Mouse (Mus musculus): ENCODE measurements around the gene Ehbp1l1. TPM values are rescaled to one million over a fixed set of nuclear protein-coding genes. Genes with fewer than 3 reads are reported as not detected.

Gene Ehbp1l1
- total and polyA plus RNA-seq, 3 experiments: 30.4 to 62.6 (median 57.0) TPM

- Histone ChIP-seq H3K9ac (ENCODE audit: insufficient read depth, low read depth) (no peak overlapping the region), H3K79me2 (replicated peaks; ENCODE audit: control insufficient read depth, extremely low read depth, insufficient read depth, poor library complexity, severe bottlenecking) (no peaks in the 10 kb centered on the region), H3K4me2 (ENCODE audit: insufficient read depth, low read depth, poor library complexity, severe bottlenecking) (no peak overlapping the region), H3K4me3 (replicated peaks in 1 of 3; ENCODE audit: low read depth in 2 of 3, low read length in 2 of 3, poor library complexity in 1 of 3) (no peak overlapping the region), H3K27me3 (replicated peaks) (peaks cover 18% of the 10 kb centered on the region), H3K9me3 (replicated peaks; ENCODE audit: low read length) (no peaks in the 10 kb centered on the region), H3K36me3 (replicated peaks in 1 of 2; ENCODE audit: control insufficient read depth in 1 of 2, insufficient read depth in 1 of 2, low read length in 1 of 2) (peaks cover 46 to 51% of the 10 kb centered on the region in 2 experiments), H3K4me1 (ENCODE audit: control insufficient read depth in 1 of 2, insufficient read depth in 2 of 2) (peaks cover 2 to 11% of the 10 kb centered on the region in 2 experiments; a peak in 1 of 4 replicates), H3K27ac (ENCODE audit: insufficient read depth, low read depth) (no peak overlapping the region)
- DNase-seq (ENCODE audit: extremely low read depth): no peak
- dilution Hi-C loops (cut with MboI; ENCODE audit: extremely low pct_ligation_motif_present, extremely low pct_unique_long_range_greater_than_20kb, low sequenced_read_pairs): no loop called here
- no peak for TF ChIP-seq CHD2 (IDR thresholded peaks at IDR 0.05; ENCODE audit: low read length)
- TF ChIP-seq ZC3H11A (IDR thresholded peaks at IDR 0.05; ENCODE audit: low read depth, low read length): no peak
- no peak for TF ChIP-seq USF2 (conservative IDR thresholded peaks at IDR 0.05; ENCODE audit: low read depth, low read length)
- TF ChIP-seq PAX5 (IDR thresholded peaks at IDR 0.05; ENCODE audit: low read length): no peak
- no peak for TF ChIP-seq MEF2A (IDR thresholded peaks at IDR 0.05; ENCODE audit: borderline replicate concordance, low read depth, low read length)
- no peak for TF ChIP-seq SIN3A (IDR thresholded peaks at IDR 0.05; ENCODE audit: low read length)
- TF ChIP-seq RAD21 (IDR thresholded peaks at IDR 0.05; ENCODE audit: low read depth, low read length): no peak
- no peak for TF ChIP-seq EP300 (IDR thresholded peaks at IDR 0.05; ENCODE audit: low read length)
- TF ChIP-seq KAT2A (IDR thresholded peaks at IDR 0.05; ENCODE audit: insufficient replicate concordance, low read length): no peak
- TF ChIP-seq GABPA (IDR thresholded peaks at IDR 0.05; ENCODE audit: insufficient replicate concordance, low read depth, low read length): no peak
- TF ChIP-seq MYC (IDR thresholded peaks at IDR 0.05; ENCODE audit: low read depth, low read length): no peak
- TF ChIP-seq SMC3 (IDR thresholded peaks at IDR 0.05; ENCODE audit: low read depth, low read length): no peak
- no peak for TF ChIP-seq E2F4 (IDR thresholded peaks at IDR 0.05; ENCODE audit: insufficient replicate concordance, low read depth, low read length)
- TF ChIP-seq TBP (conservative IDR thresholded peaks at IDR 0.05; ENCODE audit: low read depth, low read length): no peak
- TF ChIP-seq JUND (conservative IDR thresholded peaks at IDR 0.05; ENCODE audit: low read depth, low read length): no peak
- no peak for TF ChIP-seq ETS1 (conservative IDR thresholded peaks at IDR 0.05; ENCODE audit: low read depth, low read length)
- no peak for TF ChIP-seq POLR2AphosphoS2 (IDR thresholded peaks at IDR 0.05; ENCODE audit: low read depth, low read length)
- in situ Hi-C loops (cut with MboI; ENCODE audit: low pct_ligation_motif_present, low pct_unique_long_range_greater_than_20kb, low sequenced_read_pairs): no loop called here
Observed at GRCm38 (mm10) chr19:5756321-5756985, 30.3 kb upstream of the Ehbp1l1 start.

- no peak for DNase-seq (ENCODE audit: extremely low read depth)
- peaks cover 56% of the 10 kb centered on the region for H3K27me3 ChIP-seq (replicated peaks)
Observed at GRCm38 (mm10) chr19:5751742-5752141, 25.6 kb upstream of the Ehbp1l1 start.

More at GRCm38 (mm10) chr19:5751742-5752141, 25.6 kb upstream of the Ehbp1l1 start:
- peak overlapping the region; percentile 67 for H3K4me2 ChIP-seq (ENCODE audit: insufficient read depth, low read depth, poor library complexity, severe bottlenecking)
- peak overlapping the region in 1 of 3 experiments; percentile 26 for H3K4me3 ChIP-seq (replicated peaks in 1 of 3; ENCODE audit: low read depth in 2 of 3, low read length in 2 of 3, poor library complexity in 1 of 3)
- H3K9ac ChIP-seq (ENCODE audit: insufficient read depth, low read depth): no peak overlapping the region
- no peaks in the 10 kb centered on the region for H3K9me3 ChIP-seq (replicated peaks; ENCODE audit: low read length)
- H3K79me2 ChIP-seq (replicated peaks; ENCODE audit: control insufficient read depth, extremely low read depth, insufficient read depth, poor library complexity, severe bottlenecking): no peaks in the 10 kb centered on the region
- peaks cover 9 to 20% of the 10 kb centered on the region in 2 experiments for H3K4me1 ChIP-seq (ENCODE audit: control insufficient read depth in 1 of 2, insufficient read depth in 2 of 2)
- in situ Hi-C loops (cut with MboI; ENCODE audit: low pct_ligation_motif_present, low pct_unique_long_range_greater_than_20kb, low sequenced_read_pairs): no loop called here
- no peak overlapping the region for H3K27ac ChIP-seq (ENCODE audit: insufficient read depth, low read depth)
- peaks cover 0 to 4% of the 10 kb centered on the region in 2 experiments for H3K36me3 ChIP-seq (replicated peaks in 1 of 2; ENCODE audit: control insufficient read depth in 1 of 2, insufficient read depth in 1 of 2, low read length in 1 of 2)
- TF ChIP-seq BHLHE40 (IDR thresholded peaks at IDR 0.05; ENCODE audit: low read depth, low read length) (0 out of 2 replicates have a peak, but pooled peaks have one; percentile 4), SIN3A (IDR thresholded peaks at IDR 0.05; ENCODE audit: low read length) (no peak)
- dilution Hi-C loops (cut with MboI; ENCODE audit: extremely low pct_ligation_motif_present, extremely low pct_unique_long_range_greater_than_20kb, low sequenced_read_pairs): no loop called here
